14 mouse cellular contexts compared by ENCODE assay signal in the genomic region with DNA sequence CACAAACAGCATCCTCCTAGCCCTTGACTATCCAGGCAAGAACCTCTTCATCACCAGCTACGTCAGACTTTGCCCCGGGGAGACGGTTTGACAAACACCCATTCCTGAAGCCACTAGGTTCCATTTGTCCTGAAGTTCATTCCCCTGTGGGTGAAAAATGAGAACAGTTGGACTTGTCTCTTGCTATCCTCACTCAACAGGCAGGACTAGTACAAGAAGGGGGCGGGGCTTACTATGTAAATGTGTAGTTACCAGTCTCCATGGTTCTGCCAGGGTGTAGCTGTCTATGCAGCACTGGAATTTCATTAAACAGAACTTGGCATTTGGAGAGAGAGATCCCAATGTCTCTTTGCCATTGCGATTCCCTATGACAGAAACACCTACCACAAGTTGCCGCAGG.
"Had no signal": no experiment of that assay in that cellular context is flagged by ENCODE, and none has a peak within 500 bp of the region (broad histone marks: within the 10 kb centered on the region; RNA-seq: fewer than 3 reads in every experiment).

No protein-coding gene starts in this region.

- H3K36me3 ChIP-seq: limb, embryonic 12.5 days; neural tube, embryonic 13.5 days had no signal

- H3K4me2 ChIP-seq: limb, embryonic 12.5 days; neural tube, embryonic 13.5 days had no signal

- H3K4me1 ChIP-seq: limb, embryonic 12.5 days had no signal

- DNase-seq: layer of hippocampus, adult 9-11 months; layer of hippocampus, postnatal 36 days; lung, adult 18-20 months; midbrain, embryonic 14.5 days; retina, postnatal 1 day; right cerebral cortex, postnatal 4 days; spleen, adult 18-20 months; thymus, adult 18-20 months; thymus, postnatal 14 days had no signal

- H3K4me3 ChIP-seq: limb, embryonic 12.5 days; neural tube, embryonic 13.5 days had no signal

- H3K9me3 ChIP-seq: limb, embryonic 12.5 days; neural tube, embryonic 13.5 days had no signal

- H3K27ac ChIP-seq: kidney, postnatal 0 days; limb, embryonic 12.5 days; liver, embryonic 14.5 days; neural tube, embryonic 13.5 days had no signal

- ATAC-seq: intestine, embryonic 16.5 days had no signal

- H3K9ac ChIP-seq: limb, embryonic 12.5 days; liver, embryonic 14.5 days; neural tube, embryonic 13.5 days had no signal

- H3K27me3 ChIP-seq: limb, embryonic 12.5 days; neural tube, embryonic 13.5 days had no signal
